Mouse (Mus musculus) lung, adult 2 months (tissue): Measurements from ENCODE around the gene Zcchc14.

Source experiments
- CTCF ChIP-seq: fragments of 200-500 bp; IDR thresholded peaks from 2 replicates; pipeline ENCODE4 v1.5.1; 2011; ENCODE audit warnings: mild to moderate bottlenecking, low read length, control low read depth; ENCODE audit not compliant: insufficient read depth
- POLR2A ChIP-seq: fragments of 200-500 bp; IDR thresholded peaks from 2 replicates; pipeline ENCODE4 v1.6.1; 2011; ENCODE audit warnings: low read depth, mild to moderate bottlenecking, control low read depth, low read length, borderline replicate concordance; ENCODE audit errors: extremely low read depth

DNA sequence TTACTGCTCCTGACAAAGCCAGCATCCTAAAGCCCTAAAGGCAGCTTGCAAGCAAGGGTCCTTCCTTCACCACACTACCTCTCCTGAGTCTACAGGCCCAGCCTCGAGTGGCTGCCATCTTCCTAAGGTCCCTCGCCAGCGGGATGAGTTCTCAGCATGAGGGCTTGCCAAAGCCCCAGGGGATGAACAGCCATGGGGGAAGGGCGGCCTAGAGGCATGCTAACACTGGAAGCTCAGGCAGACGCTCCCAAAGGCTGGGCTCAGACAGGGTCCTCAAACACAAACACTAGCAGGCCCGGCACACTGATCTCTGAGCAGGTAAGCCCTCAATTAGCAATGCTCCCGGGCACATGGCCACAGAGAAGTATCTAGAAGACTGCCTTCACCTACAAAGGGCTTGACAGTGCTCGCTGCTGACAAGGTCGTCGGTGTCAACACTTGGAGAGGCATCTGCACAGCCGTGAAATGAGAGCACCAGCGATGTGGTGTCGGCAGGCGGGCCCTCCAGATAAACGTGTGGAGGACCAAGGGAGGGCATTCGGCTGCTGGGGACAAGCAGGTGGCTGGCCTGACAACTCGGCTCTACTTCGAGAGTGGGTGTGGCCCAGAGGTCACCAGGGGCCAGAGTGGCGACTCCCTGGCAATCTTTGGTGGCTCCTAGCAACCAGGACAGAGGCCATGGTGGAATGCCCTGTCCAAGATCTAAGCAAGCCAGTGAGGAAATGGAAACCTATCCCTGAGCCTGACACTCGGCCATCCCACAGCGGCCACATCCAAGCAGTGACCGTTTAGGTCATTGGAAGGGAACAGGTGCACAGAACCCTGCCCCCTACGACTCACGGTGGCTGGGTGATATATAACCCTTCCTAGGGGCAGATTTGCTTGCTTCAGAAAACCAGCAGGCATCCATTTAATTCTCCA is 101.4 kb downstream of the Zcchc14 start:
- no peak for TF ChIP-seq CTCF
- TF ChIP-seq POLR2A, result no peak
